Mouse (Mus musculus): ENCODE measurements at regions not wholly inside any gene's neighbourhood (a gene's known extent, or its start where the extent isn't known, plus 50 kb on each side); places are given as distances from the start of the nearest gene placed in this dataset.

- DNase-seq (ENCODE audit: low read depth), result no peak
Observed at GRCm38 (mm10) chr2:61084835-61085234, 121.8 kb upstream of the Rbms1 start.

- no peak for DNase-seq (ENCODE audit: low read depth)
Observed at GRCm38 (mm10) chr2:61083100-61083499, 120.1 kb upstream of the Rbms1 start.

DNA sequence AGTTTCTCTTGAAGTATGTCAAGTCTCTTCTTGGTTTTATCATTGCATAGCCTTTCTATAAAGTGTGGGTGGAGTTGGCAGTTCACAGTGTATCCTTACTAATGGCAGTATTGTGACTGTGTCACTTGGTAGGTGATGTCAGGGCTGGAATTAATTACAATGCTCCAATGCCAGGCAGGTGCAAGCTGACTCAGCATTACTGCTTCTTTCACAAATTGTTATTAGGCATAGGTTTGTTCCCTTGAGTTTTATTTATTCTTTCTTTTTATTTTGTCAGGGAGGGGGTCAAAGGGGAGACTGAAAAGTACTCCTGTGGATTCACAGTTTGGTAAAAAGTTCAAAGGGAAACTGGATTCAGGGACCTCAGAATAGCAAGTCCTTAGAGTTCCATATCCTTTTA, 119.6 kb upstream of the Rbms1 start:
- DNase-seq (ENCODE audit: low read depth), result no peak

DNA sequence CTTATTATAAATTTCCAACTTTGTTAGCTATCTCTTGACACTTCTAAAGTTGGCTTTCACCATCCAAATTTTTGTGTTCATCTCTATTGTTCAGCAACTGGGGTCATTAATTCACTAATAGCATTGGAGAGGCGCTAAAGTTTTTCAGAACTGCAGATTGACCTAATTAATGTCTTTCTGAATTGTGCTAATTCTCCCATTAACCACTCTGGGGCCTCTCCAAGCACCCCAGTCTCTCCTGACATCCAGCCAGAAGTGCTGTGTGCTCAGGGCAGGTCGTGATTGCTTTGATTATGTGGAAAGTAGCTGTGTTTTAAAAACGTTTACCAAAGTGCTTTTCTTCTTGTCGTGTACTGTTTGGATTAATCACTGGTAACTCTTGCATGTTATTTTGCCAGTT, 117.0 kb upstream of the Rbms1 start:
- no peak for DNase-seq (ENCODE audit: low read depth)

DNA sequence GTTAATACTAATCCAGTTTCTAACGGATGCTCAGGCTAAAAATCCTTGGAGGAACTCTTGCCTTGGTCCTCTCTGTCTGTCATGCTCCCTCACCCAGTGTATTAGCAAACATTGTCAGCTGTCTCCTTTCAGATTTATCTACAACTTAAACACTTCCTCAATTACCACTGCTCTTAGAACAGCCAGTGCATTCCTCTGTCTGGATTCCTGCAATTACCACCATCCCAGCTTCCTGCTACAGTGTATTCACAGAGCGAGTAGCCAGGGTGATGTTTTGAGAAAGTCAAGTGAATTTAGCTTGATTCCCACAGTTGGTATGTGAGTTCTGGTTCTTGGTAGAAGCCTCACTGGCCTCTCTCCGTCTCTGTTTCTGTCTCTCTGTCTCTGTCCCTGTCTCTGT, 108.0 kb upstream of the Rbms1 start:
- no peak for DNase-seq (ENCODE audit: low read depth)

- no peak for DNase-seq (ENCODE audit: low read depth)
Observed at GRCm38 (mm10) chr2:61067877-61068276, 104.9 kb upstream of the Rbms1 start.

DNA sequence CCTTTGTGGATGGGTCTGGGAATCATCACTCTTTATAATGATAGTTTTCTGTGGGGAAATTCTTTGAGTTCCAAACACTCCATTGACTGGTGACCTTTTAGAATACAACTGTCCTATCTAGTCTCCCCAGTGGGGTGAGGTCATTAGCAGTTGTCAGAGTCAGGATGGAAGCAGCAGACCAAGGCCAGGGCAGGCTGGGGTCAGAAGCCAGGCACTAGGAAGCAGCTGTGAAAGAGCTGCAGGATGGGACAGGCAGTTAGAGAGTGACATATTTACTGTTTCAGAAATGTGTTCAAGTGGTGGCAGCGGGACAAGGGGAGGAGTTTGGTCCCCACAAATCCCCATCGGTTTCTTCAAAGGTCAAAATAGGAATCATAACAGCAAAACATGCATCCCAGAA, 99.1 kb upstream of the Rbms1 start:
- no peak for DNase-seq (ENCODE audit: low read depth)

DNA sequence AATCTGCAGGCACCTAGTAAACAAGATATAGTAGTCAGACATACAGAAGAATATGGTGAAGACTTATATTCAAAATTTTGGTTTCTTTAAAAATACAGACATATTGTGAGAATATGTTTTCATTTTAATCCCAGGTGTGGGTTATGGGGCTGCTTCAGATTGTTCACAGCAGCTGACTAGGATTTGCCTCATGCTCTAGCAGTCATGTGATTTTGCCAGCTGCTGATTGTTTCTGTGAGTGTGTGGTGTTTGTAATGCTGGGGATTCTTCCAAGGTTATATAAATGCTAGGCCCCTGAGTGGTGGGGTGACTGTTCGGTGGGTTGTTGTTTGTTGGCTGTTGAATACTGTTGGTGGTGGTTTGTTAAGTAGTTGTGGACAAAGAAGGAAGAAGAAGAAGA, 97.9 kb upstream of the Rbms1 start:
- DNase-seq (ENCODE audit: low read depth), result no peak

DNA sequence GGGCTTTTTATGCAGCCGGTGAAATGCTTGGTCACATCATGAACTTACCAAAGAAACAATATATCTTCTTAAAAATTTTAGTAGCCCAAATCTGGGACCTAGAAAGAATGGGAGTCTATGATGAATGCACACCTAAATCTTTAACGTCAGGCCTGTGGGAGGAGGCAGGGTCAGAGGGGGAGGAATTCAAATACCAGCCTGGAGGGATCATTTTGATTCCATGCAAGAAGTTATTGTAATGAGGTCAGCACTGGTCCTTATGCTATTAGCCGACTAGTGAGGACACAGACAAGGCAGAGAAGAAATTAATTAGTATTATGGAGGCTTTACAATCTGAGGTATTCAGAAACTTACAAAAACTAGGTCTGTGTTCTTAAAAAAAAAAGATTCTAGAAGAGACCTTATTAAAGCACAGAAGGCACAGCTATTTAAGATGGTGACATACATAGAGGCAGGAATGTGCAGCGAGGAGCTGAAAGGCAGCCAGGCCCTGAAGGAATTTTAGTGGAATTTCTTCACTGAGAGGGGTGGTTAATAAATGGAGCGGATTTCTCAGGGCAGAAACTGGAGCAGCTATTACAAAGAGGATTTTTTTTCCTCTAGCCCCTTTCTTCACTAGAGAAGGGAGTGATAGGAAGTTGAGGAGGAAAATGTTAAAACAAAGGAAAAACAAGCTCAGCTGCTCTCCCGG, 95.7 kb upstream of the Rbms1 start:
- no peak for DNase-seq (ENCODE audit: low read depth)

DNA sequence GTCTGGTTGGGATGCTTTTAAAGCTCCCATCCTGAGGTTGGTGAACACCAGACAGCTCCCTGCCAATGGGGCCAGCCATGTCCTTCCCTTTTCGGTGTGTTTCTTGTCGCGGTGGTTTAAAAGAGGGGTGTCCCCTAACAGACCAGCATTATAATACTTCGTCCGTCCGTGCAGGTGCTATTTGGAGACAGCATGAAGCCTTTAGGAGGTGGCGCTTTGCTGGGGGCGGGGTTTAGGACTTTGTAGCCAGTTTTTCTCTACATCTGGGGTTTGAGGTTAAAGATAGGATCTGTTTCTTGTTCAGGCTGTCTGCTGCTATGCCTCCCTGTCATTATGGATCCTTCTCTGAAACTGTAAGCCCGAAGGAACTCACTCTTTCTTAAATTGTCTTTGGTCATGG, 89.3 kb upstream of the Rbms1 start:
- no peak for DNase-seq (ENCODE audit: low read depth)

DNA sequence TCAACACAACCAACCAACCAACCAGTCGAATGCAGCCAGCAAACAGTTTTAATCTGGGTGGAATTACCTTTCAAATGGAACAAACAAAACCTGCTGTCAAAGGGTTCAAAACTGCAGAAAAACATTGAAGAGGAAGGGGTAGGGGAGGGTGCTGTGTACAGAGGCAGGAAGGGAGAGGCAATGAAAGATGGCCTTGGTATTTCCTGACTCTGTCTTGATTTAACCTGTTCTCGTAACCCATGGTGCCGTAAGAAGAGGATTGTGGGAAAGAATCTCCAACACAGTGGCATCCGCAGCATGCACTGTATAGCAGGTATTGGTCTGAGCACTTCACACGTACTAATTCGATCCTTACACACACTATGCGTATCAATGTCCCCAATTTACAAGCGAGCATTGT, 88.8 kb upstream of the Rbms1 start:
- DNase-seq (ENCODE audit: low read depth), result no peak

DNA sequence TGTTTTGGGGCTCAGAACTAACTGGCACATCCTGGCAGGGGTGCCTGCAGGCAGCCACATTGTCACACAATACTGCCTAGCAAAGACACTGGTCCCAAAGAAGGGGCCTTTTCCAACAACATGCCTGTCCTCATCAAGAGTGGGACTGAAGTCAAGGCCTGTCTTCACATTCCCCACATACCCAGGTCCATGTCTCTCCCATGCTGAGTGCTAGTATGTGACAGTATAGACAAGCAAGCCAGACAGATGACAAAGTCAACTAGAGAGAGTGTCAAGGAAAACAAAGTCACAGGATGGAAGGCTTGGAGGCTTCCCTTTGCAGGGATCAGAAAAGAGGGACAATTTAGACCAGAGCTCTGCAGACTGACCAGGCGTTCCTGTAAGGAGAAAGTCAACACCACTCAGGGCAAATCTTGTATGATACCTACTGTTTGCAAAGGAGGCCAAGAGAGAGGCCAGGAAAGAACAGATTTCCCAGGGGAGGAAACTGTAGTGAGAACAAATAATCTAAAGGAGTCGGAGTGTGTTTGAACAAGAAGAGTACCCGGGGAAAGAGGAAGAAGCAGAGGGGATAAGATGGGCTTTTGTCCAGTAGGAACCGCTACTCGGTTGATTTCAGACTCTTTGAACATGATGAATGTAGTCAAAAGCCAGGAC, 83.2 kb upstream of the Rbms1 start:
- no peak for DNase-seq (ENCODE audit: low read depth)

DNA sequence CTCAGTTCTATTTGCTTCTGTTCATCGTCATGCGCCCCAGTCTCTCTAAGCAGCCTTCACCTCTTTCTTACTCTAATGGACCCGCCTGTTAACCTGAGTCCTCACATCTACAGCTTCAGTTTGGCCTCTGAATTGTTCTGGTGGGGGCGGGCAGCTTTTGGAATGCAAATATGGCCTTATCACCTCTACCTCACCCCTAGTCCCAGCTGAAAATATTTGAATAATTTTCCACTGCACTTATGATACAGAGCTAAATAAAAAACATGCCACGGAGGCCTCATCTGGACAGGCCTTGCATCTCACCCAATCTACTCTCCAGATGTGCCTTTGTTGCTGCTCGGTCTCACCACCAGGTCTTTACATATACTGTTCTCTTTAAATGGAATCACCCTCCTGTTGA, 82.5 kb upstream of the Rbms1 start:
- DNase-seq (ENCODE audit: low read depth), result no peak

- DNase-seq (ENCODE audit: low read depth), result no peak
Observed at GRCm38 (mm10) chr2:61032920-61033319, 69.9 kb upstream of the Rbms1 start.

- no peak for DNase-seq (ENCODE audit: low read depth)
Observed at GRCm38 (mm10) chr2:61029706-61030105, 66.7 kb upstream of the Rbms1 start.

- no peak for DNase-seq (ENCODE audit: low read depth)
Observed at GRCm38 (mm10) chr2:61028578-61028977, 65.6 kb upstream of the Rbms1 start.

DNA sequence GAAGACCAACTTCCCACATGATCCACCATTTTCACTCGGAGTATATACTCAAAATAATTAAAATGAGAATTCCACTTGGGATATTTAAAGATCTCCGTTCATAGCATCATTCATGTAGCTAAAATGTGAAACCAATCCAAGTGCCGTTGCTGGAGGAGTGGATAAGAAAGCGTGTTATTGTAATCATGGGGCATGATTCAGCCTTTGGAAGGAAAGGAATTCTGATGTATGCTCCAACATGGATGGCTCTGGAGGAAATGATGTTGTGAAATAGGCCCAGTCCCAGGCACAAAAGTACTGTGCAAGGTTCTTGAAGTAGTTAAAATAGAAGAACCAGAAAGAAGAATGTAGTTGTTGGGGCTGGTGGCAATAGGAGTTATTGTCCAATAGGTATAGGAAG, 64.7 kb upstream of the Rbms1 start:
- no peak for DNase-seq (ENCODE audit: low read depth)

DNA sequence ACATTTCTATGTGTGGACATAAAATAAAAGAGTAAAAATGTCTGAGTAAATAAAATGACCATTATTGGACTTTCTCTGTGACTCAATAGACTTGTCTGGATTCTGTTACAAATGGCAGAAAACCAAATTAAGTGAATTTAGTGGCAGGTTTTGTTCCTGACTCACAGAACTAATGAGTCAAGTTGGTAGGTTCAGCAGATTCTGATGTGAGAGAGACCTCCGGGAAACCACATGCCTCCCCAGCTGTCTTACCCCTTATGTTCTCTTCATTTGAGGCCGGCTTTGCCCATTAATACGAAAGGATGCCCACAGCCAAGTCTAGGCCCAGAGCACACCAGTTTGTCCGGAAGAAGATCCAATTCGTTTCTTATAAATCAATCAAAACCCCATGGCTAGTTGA, 59.4 kb upstream of the Rbms1 start:
- DNase-seq (ENCODE audit: low read depth), result no peak

DNA sequence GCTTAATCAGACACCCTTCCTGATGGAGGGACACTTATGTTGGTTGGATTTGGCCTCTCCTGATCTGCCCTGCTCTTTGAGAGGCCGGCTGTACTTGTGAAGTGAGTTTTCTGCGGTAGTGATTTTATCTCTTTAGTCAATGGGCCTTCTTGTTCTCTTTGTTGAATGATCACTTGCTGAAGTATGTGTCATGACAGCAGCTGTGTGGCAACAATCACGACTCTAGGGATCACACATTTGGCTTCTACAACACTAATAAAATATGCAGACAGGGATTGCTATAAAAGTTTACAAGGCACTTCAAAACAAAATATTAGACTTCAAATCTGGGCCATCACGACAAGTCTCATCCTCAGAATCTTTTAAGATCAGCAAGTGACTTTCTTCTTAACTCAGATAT, 57.8 kb upstream of the Rbms1 start:
- no peak for DNase-seq (ENCODE audit: low read depth)

DNA sequence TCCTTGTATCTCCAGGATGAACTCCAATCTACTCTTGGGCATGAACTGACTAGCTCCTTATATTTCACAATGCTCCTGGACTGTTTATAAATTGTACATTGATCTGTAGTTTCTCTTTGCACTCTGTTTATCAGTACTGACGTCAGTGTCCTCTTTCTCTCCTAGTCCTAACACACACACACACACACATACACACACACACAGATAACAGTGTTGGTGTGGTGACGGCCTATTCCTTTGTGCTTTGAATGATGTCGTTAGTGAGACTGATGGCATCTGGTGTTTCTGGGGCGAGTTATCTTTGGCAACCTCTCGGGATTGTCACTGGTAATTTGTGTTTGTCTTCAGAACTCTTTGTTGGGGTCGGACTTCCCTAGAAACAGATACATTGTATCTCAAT, 50.0 kb upstream of the Rbms1 start:
- no peak for DNase-seq (ENCODE audit: low read depth)

Measured in c-Kit-positive CD71-negative TER-119-negative erythroid progenitor cells, embryonic 14.5 days (primary cell).